Mouse (Mus musculus) NIH3T3 (cell line): ENCODE measurements around the gene Barx2.
A peak's percentile ranks its signal among the peaks of the same experiment; 100 is the strongest.
"Not testable (repeated sequence)": the region's sequence is repeated elsewhere in the genome, so short reads cannot be mapped to it uniquely, and the experiment has no call there.

ENCODE experiments used
- DNase-seq: peaks from one replicate; pipeline ENCODE4 v3.0.0-alpha.2; 2012; ENCODE audit warnings: low read depth

Gene Barx2

DNA sequence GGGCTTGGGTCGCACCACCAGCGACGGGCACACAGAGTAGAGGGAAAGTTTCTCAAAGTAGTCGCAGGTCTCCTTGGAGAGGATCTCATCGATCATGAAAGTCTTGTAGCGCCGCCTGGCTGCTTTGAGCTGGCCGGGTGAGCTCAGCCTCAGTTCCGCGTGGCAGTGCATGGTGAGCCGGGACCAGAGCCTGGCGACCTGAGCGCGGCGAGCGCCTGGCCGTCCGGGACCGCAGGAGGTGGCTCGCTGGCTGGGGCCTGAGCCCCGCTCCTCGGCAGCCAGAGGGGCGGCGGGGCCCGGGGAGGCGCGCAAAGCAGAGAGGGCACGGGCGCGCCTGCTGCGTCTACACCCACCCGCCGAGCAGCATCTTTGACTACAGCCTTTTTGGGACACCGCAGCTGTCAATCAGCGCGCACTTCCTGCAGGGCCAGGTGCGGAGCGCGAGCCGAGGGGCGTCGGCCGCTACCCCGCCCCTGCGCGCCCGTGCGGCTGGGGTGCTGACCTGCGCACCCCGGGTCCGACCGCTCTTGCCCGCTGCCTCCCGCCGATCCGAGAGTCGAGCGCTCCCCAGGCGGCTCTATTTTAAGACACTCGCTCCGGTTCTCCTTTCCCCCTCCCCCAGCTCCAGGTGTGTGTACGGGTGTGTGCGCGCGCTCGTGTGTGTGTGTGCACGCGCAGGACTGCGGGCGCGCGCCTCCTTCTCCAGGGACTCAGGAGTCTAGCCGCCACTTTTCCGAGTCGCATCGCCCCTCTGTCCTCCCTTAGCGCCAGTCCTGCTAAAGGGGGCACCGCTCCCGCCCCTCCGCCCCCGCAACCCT lies at the start of gene Barx2:
TSS of gene Barx2 (minus strand) at position 542 of the 818 bp plus-strand sequence.
- DNase-seq: peak; percentile 8

DNA sequence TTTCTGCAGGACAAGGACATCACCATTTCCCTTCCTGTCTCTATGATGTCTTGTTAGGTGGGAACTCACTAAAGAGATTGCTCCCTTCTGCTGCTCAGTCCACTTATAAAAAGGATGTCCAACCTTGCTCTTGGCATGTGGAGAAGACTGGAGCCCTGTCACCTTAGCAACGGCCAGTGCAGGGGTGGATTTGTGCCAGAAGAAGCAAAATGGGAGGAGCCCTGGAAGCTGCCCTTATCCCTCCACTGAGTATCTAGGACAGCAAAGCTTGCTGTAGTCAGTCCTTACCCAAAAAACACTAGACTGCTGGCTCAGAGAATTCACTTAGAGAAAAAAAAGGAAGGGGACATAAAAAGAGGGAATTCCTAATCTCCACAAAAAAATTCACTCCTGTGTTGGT lies 49.0 kb upstream of the Barx2 start:
- DNase-seq: peak; percentile 6

DNA sequence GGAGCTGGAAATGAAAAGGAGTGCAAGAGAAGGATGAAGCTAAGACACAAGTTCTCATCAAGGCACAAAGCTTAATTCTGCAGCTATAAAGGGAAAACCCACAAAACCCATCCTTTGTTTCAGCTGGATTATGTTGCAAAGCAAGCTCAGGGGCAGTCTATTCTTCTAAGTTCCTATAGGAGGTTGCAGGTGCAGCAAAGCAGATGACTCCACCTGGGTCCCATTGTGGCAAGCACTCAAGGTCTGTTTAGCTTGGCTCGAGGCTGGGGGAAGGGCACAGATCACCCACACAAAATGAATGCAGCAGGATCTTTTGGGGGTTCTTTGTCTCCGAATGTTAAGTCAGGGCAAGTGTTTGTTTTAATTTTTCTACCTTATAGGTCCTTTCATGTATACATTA lies 47.2 kb upstream of the Barx2 start:
- no peak for DNase-seq

DNA sequence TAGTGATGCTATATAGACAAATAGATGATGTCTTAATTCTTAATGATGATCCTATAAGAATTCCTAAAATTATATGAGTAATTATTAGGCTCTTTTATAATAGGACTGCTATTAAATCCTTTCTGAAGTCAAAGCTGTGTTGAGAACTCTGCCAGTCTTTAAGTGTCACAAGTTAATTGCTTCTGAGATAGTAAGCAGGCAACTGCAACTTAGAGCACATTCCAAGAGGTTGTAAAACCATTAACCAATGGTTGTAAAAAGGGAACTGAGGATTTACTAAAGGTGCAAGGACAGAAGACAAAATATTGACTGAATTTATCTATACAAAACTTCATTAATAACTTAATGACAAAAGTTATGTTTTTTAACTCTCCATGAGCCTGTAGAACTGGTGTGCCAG lies 44.9 kb upstream of the Barx2 start:
- DNase-seq: no peak

DNA sequence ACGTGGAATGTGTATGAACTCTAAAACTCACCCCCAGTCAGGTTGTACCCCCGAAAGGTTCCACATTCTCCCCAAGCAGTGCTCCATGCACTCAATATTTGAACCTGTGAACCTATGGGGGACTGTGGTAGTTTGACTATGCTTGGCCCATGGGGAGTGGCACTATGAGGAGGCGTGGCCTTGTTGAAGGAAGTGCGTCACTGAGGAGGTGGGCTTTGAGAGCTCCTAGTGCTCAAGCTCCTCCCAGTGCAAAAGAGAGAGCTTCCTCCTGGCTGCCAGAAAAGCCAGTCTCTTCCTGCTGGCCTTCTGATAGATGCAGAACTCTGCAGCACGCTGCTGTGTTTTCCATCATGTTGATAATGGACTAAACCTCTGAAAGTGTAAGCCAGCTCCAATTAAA lies 37.2 kb upstream of the Barx2 start:
- DNase-seq: no peak

DNA sequence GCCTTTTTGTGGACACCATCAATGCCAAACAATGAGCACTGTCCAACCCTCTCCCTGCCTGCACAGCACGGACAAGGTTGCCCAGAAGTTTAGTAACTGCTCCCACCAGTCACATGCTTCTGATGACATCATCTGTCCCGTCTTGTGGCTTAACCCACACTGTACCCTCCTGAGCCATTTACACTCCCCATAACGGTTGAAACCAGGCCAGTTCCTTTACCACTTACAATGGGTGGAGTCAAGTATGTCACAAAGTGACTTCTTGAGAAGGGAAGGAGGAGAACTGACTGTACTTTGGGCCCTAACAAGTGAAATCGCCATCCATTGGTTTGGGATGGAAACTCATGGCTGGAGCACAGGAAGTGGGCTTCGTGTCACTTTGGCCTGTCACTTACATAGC lies 35.8 kb upstream of the Barx2 start:
- DNase-seq: no peak

DNA sequence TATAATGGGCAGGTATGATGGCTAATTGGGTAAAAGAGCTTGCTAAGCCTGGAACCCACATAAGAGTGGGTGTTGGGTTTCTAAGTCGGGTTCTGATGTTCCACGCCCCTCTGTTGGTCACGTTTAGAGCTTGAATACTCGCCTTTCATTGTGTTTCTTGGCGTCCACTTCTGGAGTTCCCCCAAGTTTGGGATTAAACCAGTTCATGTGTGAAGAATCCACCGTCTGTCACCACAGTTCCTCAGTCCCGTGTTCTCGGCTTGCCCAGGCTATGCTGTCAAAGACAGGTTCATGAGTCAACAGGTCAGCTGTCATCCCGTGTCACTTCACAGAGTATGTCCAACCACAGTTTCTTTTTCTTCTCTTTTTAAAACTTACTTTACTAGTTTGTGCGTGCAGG lies 33.8 kb upstream of the Barx2 start:
- DNase-seq: peak; percentile 12

DNA sequence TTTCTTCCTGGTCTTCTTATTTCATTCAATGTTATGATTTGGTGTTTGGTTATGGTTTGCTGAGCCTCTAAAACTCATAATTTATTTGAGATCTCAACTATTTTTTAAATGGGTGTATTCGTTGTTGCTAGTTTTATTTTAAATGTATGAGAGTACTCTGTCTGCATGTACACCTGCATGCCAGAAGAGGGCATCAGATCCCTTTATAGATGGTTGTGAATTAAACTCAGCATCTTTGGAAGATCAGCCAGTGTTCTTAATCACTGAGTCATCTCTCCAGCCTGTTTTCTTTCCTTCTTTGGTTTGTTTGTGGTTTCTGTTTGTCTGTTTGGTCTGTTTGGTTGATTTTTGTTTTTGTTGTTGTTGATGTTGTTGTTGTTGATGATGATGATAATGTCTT lies 29.1 kb upstream of the Barx2 start:
- peak; percentile 60 for DNase-seq

DNA sequence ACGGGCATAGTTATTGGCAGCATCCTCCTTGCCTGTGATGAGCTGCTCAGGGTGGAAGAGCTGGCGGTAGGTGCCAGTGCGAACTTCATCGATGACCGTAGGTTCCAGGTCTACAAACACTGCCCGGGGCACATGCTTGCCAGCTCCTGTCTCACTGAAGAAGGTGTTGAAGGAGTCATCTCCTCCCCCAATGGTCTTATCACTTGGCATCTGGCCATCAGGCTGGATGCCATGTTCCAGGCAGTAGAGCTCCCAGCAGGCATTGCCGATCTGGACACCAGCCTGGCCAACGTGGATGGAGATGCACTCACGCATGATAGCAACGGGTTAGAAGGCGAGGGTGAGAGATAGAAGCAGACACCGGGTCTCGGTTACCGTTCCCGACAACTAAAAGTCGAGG lies 23.2 kb upstream of the Barx2 start:
- DNase-seq: not testable (repeated sequence)

DNA sequence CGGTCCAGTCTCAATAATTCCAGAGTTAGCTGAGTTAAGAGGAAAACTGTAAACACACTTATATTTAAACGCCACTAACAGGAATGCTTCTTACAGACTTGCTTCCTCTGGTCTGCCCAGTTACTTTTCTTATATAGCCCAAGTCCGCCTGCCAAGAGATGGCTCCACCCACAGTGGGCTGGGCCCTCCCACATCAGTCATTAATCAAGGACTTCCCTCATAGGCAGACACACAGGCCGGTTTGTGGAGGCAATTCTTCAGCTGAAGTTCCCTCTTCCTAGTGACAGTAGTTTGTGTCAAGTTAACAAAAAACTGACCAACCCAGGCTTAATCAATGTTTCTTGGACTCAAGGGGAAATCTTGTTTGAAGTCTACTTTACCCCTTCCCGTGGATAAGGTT lies 18.4 kb upstream of the Barx2 start:
- peak; percentile 18 for DNase-seq

DNA sequence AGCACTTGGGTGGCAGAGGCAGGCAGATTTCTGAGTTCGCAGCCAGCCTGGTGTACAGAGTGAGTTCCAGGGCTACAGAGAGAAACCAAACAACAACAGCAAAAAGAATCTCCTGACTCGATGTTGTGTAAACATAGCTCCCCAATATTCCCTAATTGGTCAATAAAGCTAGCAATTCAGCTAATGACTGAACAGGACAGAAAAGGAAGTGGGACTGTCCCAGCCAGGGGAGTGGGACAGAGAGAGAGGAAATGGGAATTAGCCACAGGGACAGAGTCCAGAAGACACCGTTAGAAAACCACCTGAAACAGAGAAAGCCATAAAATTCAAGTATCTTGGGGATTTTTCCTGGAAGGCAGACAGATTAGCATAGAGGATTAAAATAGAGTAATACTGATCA lies 18.0 kb upstream of the Barx2 start:
- no peak for DNase-seq

DNA sequence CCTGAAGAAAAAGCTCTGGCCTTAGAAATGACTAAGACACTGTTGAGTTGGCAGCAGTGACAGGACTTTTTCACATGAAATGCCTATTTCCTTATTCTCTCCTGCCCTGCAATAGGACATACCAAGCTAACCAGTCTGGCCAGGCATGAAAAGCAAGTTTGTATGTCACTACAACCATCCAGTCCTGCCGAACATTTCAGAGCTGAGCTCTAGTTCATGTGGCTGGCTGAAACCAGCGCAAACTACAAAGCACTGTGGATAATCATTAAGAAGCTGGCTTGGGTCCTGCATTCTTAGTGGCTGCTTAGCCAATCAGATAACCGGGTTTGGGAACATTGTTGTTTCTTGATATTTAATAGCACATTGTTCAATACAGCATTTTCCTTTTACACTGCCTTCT lies 13.5 kb upstream of the Barx2 start:
- no peak for DNase-seq

DNA sequence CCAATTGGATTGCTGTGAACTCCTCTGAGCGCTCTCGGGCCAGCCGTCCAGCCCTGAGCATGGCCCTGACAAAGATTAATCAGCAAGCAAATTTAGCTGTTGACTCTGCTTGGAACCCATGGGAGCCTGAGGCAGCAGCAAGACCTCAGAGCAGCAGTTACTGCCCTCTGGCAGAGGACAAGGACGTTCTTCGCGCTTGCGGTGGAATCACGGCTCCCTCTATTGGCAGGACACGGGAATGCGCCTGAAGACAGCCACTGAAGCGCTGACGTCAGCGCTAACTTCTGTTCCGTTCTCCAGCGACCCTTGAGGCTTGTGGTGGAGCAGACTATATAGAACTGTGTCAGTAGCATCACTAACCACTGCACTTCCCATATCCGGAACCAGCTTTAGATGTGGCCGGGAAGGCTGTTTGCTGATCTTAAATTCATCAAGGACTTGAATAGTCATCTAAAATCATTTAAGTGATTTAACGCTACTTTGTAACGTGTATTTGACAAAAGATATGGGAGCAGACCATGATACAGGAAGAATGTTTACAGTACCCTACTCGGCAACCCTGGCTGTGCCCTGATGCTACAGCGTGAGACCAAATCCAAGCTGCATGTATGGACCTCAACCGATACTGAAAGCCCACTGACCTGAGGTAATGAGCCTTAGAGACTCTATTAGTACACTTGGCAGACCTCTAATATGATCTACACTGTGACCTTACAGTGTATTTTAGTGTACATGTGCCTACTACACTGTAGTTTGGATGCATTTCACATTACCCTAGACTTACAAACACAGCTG lies 12.8 kb upstream of the Barx2 start:
- peak; percentile 84 for DNase-seq

DNA sequence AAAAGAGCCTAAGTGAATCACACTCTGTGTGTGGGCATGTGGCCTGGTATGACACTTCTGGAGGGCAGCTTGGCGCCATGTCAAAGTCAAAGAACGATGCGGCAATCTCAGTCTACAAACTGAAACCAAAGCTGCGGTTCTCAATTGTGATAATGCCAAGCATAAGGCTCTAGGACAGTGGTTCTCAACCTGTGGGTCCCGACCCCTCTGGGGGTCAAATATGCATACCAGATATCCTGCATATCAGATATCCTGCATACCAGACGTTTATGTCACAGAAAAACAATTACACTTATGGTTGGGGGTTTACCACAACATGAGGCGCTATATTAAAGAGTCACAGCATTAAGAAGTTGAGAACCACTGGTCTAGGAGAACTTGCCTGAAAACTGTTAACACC lies 10.3 kb upstream of the Barx2 start:
- no peak for DNase-seq

DNA sequence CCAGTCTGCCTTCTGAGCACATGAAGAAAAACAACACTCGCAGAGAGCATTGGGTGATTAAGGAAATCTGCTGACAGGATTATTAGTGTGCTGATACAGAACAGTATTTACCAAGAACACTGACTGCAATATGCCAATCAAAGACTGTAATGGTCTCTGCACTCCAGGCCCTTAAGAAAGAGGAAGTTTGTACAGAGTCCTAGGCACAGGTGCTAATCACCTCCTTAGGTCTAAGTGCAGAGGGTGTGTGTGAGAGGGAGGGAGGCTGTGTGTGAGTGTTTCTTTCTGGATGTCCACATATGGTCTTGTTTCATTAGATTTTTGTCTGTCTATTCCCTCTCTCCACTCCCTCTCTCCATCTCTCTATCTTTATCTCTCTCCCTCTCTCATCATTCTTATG lies 6.5 kb upstream of the Barx2 start:
- no peak for DNase-seq

DNA sequence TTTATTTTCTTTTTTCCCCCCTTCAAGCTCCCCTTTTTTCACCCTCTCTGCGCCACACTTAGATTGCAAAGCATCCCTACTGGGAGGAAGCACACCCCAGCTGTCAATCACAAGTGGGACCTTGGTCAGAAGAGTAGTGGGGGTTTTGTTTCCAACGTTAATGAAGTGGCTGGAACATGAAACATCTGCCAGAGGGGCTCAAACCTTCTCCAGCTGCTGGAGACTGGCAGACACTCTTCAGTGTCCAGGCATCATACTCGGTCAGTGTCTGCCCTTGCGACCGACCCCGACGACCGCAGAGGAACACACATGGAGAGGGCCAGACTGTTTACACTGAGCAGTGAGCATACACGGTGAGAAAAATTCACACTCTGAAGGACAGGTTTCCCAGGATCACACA lies 3.2 kb upstream of the Barx2 start:
- no peak for DNase-seq

DNA sequence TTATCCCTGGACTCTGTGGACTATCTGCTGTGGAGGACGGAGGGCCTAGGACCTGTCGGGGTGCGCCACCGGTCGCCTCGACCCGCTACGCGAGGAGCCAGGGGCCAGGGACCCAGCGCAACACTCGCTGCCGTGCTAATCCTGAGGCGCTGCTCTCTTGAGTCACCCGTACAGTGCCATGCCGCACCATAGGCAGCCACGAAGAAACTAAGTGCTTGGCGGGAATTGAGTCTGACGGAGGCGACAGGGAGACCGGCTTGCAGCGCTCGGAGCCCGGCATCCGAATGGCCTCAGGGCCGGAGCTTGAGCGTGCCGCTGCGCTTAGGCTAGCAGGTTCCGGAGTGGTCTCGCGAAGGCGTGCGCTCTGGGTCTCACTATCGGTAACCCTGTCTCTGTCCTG lies 1.6 kb upstream of the Barx2 start:
- no peak for DNase-seq

DNA sequence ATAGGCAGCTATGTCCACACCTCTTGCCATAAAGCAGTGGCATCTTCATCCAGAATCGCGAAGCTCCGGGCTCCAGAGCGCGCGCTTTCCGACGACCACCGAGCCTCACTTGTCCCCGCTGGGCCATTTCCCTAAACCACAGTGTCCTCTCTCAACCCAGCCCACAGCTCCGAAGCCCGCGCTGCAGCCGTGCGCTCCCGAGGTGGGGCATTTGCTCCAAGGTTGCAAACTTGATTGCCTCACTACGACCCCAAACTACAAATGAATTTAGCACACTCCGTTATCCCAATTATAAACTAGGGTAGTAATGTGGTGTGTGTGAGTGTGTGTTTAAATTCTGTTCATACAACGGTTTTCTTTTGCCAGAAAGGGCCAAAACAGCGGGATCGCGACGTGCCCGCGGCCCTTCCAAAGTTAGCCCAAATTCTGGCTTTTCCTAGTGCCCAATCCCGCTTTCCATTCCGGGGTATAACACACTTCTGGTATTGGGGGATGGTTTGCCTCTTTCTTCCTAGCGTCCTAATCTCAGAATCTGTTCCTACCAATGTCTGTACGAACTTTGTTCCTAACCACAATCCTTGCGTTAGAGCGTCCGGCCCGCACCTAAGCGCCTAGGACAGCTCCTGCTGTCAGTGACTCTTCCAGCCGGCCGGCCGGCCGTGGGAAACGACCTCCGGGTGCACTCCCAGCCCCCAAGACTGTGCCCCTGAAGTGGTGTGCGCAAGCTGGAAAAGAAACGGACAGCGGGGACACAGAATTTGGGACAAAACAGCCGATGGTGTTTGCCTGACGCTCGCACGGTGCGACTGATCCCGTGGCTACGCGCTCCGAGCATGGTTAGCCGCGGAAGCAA lies 703 bp upstream of the Barx2 start:
- no peak for DNase-seq

DNA sequence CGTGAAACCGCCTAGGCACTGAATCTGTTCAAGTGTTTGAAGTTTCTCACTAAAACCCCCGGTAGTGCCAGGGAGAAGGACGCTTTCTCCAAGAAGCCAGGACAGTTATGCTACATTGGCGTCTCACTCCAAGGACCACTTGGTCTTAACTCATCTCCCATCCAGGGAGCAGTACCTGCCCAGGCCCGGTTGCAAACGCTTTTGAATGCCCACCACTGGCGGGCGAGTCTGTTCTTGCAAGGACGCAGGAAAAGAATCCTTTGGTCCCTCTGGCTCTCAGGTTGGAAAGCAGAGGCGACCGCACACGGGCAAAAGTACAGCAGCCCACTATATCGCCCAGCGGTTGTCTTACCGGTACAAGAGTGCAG lies 725 bp downstream of the Barx2 start:
- no peak for DNase-seq

DNA sequence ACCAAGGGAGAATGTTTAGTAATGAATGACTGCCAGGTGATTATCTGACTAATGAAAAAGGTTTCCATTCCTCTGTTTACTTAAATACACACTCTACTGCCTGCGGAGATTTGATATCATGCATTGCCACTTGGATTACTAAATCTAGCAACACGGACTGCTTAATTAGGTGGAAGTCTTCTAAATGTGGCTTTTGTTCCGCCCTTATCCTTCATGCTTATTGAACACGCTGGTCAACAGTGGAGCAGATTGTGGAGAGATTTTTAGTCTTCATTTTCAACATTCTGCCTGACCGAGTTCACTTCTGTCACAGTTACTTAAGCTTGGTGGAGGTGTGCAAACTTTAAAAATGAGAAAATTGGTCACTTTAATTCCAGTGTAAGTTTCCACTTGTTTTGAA lies 3.0 kb downstream of the Barx2 start:
- DNase-seq: no peak

DNA sequence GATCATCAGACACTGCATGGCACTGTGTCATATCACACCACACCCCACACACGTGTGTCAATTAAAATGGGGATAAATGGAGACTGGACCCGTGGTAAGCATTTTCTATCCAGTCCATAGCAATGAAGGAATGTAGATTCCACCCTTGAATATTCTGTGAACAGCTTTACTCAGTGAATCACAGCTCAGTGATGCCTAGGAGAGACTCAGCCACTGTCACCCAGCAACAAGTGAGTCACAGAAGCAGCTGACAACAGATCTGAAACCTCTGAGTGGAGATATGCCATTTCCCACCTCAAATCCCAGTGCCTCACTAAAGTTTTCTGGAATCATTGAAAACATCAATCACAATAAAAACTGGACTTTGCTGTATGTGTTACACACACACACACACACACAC lies 11.5 kb downstream of the Barx2 start:
- no peak for DNase-seq

DNA sequence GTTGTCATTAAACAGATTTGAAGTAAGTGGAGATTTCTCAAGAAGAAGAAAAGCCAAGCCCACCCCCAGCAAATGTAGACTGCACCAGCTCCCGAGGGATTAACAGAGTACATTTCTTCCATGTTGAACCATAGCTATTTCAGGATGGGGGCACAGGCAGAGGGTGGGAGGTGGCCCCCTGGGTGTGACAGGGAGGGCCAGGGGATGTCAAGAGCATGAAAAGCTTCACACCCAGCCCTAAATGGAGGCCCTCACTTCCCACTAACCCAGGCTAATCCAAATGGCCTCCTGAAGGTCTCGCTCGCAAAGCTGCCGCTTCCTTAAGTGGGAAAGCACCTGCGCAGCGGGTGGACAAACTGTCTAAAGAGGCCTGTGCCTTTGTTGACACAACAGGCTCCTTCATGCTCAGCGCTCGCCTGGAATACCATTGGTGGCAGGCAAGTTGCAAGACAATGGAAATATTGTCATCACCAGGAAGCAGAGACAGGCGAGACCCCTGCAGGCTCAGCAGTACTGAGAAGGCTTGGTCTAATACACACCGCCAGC lies 18.4 kb downstream of the Barx2 start:
- no peak for DNase-seq
